Mouse (Mus musculus) CH12.LX (cell line): ENCODE data around the gene Rnase11. TPM values are rescaled to one million over a fixed set of nuclear protein-coding genes. Genes with fewer than 3 reads are reported as not detected.

Source experiments
- DNase-seq: peaks from one replicate; pipeline ENCODE4 v3.0.0-alpha.2; 2013; ENCODE audit errors: extremely low read depth
- H3K27ac ChIP-seq: 2 replicates; pipeline ENCODE4 v1.5.1; 2012; ENCODE audit warnings: low read depth, mild to moderate bottlenecking, control low read depth, moderate library complexity; ENCODE audit not compliant: insufficient read depth
- H3K27me3 ChIP-seq: replicated peaks from 2 replicates; pipeline ENCODE3; 2012; ENCODE audit warnings: inconsistent platforms
- H3K36me3 ChIP-seq, 2 experiments: replicated peaks in 1 of 2; 2 replicates each; pipeline versions ENCODE3 to v1.6.1; 2012; ENCODE audit warnings: inconsistent platforms in 1 of 2, low read length in 1 of 2, mild to moderate bottlenecking in 1 of 2, mixed read lengths in 1 of 2, moderate library complexity in 1 of 2; ENCODE audit not compliant: control insufficient read depth in 1 of 2, insufficient read depth in 1 of 2
- H3K4me1 ChIP-seq, 2 experiments: 2 replicates each; pipeline ENCODE4 v1.6.1; 2012; ENCODE audit warnings: inconsistent platforms in 1 of 2, moderate library complexity in 1 of 2; ENCODE audit not compliant: insufficient read depth in 2 of 2, control insufficient read depth in 1 of 2
- H3K4me2 ChIP-seq: 2 replicates; pipeline ENCODE4 v1.6.1; 2012; ENCODE audit warnings: low read depth, mild to moderate bottlenecking, control low read depth; ENCODE audit not compliant: poor library complexity, insufficient read depth, severe bottlenecking
- H3K4me3 ChIP-seq, 3 experiments: fragments of 150-350 bp in 1 of 3; sonication (generic) in 1 of 3; replicated peaks in 1 of 3; 2 replicates each; pipeline versions ENCODE3 to v1.5.1; 2011 to 2012; ENCODE audit warnings: low read depth in 2 of 3, low read length in 2 of 3, mild to moderate bottlenecking in 2 of 3, moderate library complexity in 2 of 3, control low read depth in 1 of 3, improper control_type of control experiment in 1 of 3, inconsistent platforms in 1 of 3, mixed read lengths in 1 of 3; ENCODE audit not compliant: poor library complexity in 1 of 3
- H3K79me2 ChIP-seq: replicated peaks from 2 replicates; pipeline ENCODE4 v1.6.1; 2012; ENCODE audit warnings: mild to moderate bottlenecking, moderate library complexity; ENCODE audit not compliant: control insufficient read depth, poor library complexity, insufficient read depth, severe bottlenecking; ENCODE audit errors: extremely low read depth
- H3K9ac ChIP-seq: 2 replicates; pipeline ENCODE4 v1.6.1; 2012; ENCODE audit warnings: low read depth, mild to moderate bottlenecking, control low read depth, moderate library complexity; ENCODE audit not compliant: insufficient read depth
- H3K9me3 ChIP-seq: replicated peaks from 2 replicates; pipeline ENCODE3; 2012; ENCODE audit warnings: low read length, inconsistent platforms, mixed read lengths
- BHLHE40 ChIP-seq: IDR thresholded peaks from 2 replicates; pipeline ENCODE4 v1.6.1; 2011; ENCODE audit warnings: mild to moderate bottlenecking, low read depth, low read length, improper control_type of control experiment
- CHD1 ChIP-seq: IDR thresholded peaks from 2 replicates; pipeline ENCODE4 v1.6.1; 2012; ENCODE audit warnings: low read depth, low read length, improper control_type of control experiment, inconsistent platforms
- CHD2 ChIP-seq: IDR thresholded peaks from 2 replicates; pipeline ENCODE4 v1.6.1; 2011; ENCODE audit warnings: low read length, improper control_type of control experiment
- CTCF ChIP-seq, 2 experiments: IDR thresholded peaks in 1 of 2; conservative IDR thresholded peaks in 1 of 2; 2 replicates each; pipeline ENCODE4 v1.5.1; 2011 to 2012; ENCODE audit warnings: low read depth in 2 of 2, low read length in 2 of 2, improper control_type of control experiment in 1 of 2, inconsistent platforms in 1 of 2, mild to moderate bottlenecking in 1 of 2, moderate library complexity in 1 of 2
- E2F4 ChIP-seq: IDR thresholded peaks from 2 replicates; pipeline ENCODE4 v1.6.1; 2011; ENCODE audit warnings: low read depth, low read length, improper control_type of control experiment; ENCODE audit not compliant: insufficient replicate concordance
- EP300 ChIP-seq: IDR thresholded peaks from 2 replicates; pipeline ENCODE4 v1.6.1; 2011; ENCODE audit warnings: low read length, improper control_type of control experiment
- ETS1 ChIP-seq: conservative IDR thresholded peaks from 2 replicates; pipeline ENCODE4 v1.6.1; 2012; ENCODE audit warnings: low read depth, mild to moderate bottlenecking, inconsistent platforms, low read length, improper control_type of control experiment, moderate library complexity
- GABPA ChIP-seq: IDR thresholded peaks from 2 replicates; pipeline ENCODE4 v1.6.1; 2012; ENCODE audit warnings: low read depth, low read length, improper control_type of control experiment, inconsistent platforms; ENCODE audit not compliant: insufficient replicate concordance
- HCFC1 ChIP-seq: IDR thresholded peaks from 2 replicates; pipeline ENCODE4 v1.6.1; 2012; ENCODE audit warnings: low read depth, mild to moderate bottlenecking, inconsistent platforms, low read length, improper control_type of control experiment
- IRF4 ChIP-seq: IDR thresholded peaks from 2 replicates; pipeline ENCODE4 v1.6.1; 2014; ENCODE audit warnings: low read depth, mild to moderate bottlenecking, inconsistent platforms, low read length, improper control_type of control experiment
- JUND ChIP-seq: conservative IDR thresholded peaks from 2 replicates; pipeline ENCODE4 v1.6.1; 2011; ENCODE audit warnings: low read depth, low read length, improper control_type of control experiment
- KAT2A ChIP-seq: IDR thresholded peaks from 2 replicates; pipeline ENCODE4 v1.6.1; 2012; ENCODE audit warnings: low read length, improper control_type of control experiment, inconsistent platforms; ENCODE audit not compliant: insufficient replicate concordance
- MAFK ChIP-seq: IDR thresholded peaks from 2 replicates; pipeline ENCODE4 v1.6.1; 2011; ENCODE audit warnings: low read length, improper control_type of control experiment; ENCODE audit not compliant: insufficient replicate concordance
- MAX ChIP-seq: IDR thresholded peaks from 2 replicates; pipeline ENCODE4 v1.6.1; 2011; ENCODE audit warnings: low read length, improper control_type of control experiment
- MEF2A ChIP-seq: IDR thresholded peaks from 2 replicates; pipeline ENCODE4 v1.6.1; 2014; ENCODE audit warnings: low read depth, mild to moderate bottlenecking, inconsistent platforms, low read length, improper control_type of control experiment, borderline replicate concordance
- MXI1 ChIP-seq: IDR thresholded peaks from 2 replicates; pipeline ENCODE4 v1.6.1; 2011; ENCODE audit warnings: mild to moderate bottlenecking, low read depth, low read length, improper control_type of control experiment
- MYC ChIP-seq: IDR thresholded peaks from 2 replicates; pipeline ENCODE4 v1.6.1; 2011; ENCODE audit warnings: low read depth, mild to moderate bottlenecking, improper control_type of control experiment, low read length
- NELFE ChIP-seq: IDR thresholded peaks from 2 replicates; pipeline ENCODE4 v1.6.1; 2011; ENCODE audit warnings: low read depth, low read length, improper control_type of control experiment
- POLR2A ChIP-seq: IDR thresholded peaks from 2 replicates; pipeline ENCODE4 v1.6.1; 2011; ENCODE audit warnings: low read depth, mild to moderate bottlenecking, improper control_type of control experiment, low read length
- POLR2AphosphoS2 ChIP-seq: IDR thresholded peaks from 2 replicates; pipeline ENCODE4 v1.6.1; 2011; ENCODE audit warnings: low read depth, low read length, improper control_type of control experiment
- RAD21 ChIP-seq: IDR thresholded peaks from 2 replicates; pipeline ENCODE4 v1.6.1; 2011; ENCODE audit warnings: low read depth, mild to moderate bottlenecking, low read length, improper control_type of control experiment, moderate library complexity
- RCOR1 ChIP-seq: conservative IDR thresholded peaks from 2 replicates; pipeline ENCODE4 v1.6.1; 2012; ENCODE audit warnings: low read depth, mild to moderate bottlenecking, inconsistent platforms, low read length, improper control_type of control experiment
- SIN3A ChIP-seq: IDR thresholded peaks from 2 replicates; pipeline ENCODE4 v1.6.1; 2012; ENCODE audit warnings: low read length, improper control_type of control experiment, inconsistent platforms
- SMC3 ChIP-seq: IDR thresholded peaks from 2 replicates; pipeline ENCODE4 v1.6.1; 2011; ENCODE audit warnings: low read depth, low read length, improper control_type of control experiment
- TCF12 ChIP-seq: IDR thresholded peaks from 2 replicates; pipeline ENCODE4 v1.6.1; 2014; ENCODE audit warnings: low read depth, mild to moderate bottlenecking, inconsistent platforms, low read length, improper control_type of control experiment
- UBTF ChIP-seq: IDR thresholded peaks from 2 replicates; pipeline ENCODE4 v1.6.1; 2012; ENCODE audit warnings: low read depth, mild to moderate bottlenecking, inconsistent platforms, low read length, improper control_type of control experiment, moderate library complexity
- USF1 ChIP-seq: IDR thresholded peaks from 2 replicates; pipeline ENCODE4 v1.6.1; 2014; ENCODE audit warnings: low read depth, mild to moderate bottlenecking, inconsistent platforms, low read length, improper control_type of control experiment
- USF2 ChIP-seq: conservative IDR thresholded peaks from 2 replicates; pipeline ENCODE4 v1.6.1; 2011; ENCODE audit warnings: low read depth, low read length, improper control_type of control experiment
- ZMIZ1 ChIP-seq: IDR thresholded peaks from 2 replicates; pipeline ENCODE4 v1.6.1; 2012; ENCODE audit warnings: low read depth, mild to moderate bottlenecking, inconsistent platforms, low read length, improper control_type of control experiment
- ZNF384 ChIP-seq: IDR thresholded peaks from 2 replicates; pipeline ENCODE4 v1.6.1; 2012; ENCODE audit warnings: low read depth, low read length, improper control_type of control experiment, inconsistent platforms
- dilution Hi-C: fragments of 300-500 bp; cut with MboI; formaldehyde crosslinking; loops from 2 replicates; pipeline ENCODE4 v1.14.3; 2020; ENCODE audit warnings: low sequenced_read_pairs; ENCODE audit not compliant: extremely low pct_unique_long_range_greater_than_20kb, extremely low pct_ligation_motif_present
- in situ Hi-C: fragments of 300-500 bp; cut with MboI; formaldehyde crosslinking; loops from 3 replicates; pipeline ENCODE4 v1.14.3; 2019; ENCODE audit warnings: low sequenced_read_pairs, low pct_ligation_motif_present, low pct_unique_long_range_greater_than_20kb, mixed read lengths
- polyA plus RNA-seq: library from polyadenylated mRNA; unstranded; fragments of >175 nt; gene quantifications from 2 replicates; pipeline ENCODE4 v1.2.1, GENCODE M21; 2012; ENCODE audit warnings: low read depth; ENCODE audit not compliant: insufficient read length
- total RNA-seq, 2 experiments: library from RNA; depleted of rRNA; stranded (reverse); fragments of 300-350 nt in 1 of 2; fragments of >200 nt in 1 of 2; gene quantifications; 2 replicates each; pipeline ENCODE4 v1.2.3; 2012 to 2014

Rnase11 gene
- total and polyA plus RNA-seq, 3 experiments = not detected

- TF ChIP-seq MEF2A (peak; percentile 56; the same call in 1 of the 2 replicates), SIN3A (no peak; the same call in none of the 2 replicates), CHD2 (no peak), EP300 (0 out of 2 replicates have a peak, but pooled peaks have one; percentile 6), GABPA (no peak), MAFK (no peak), CTCF (conservative IDR thresholded peaks at IDR 0.05 in 1 of 2, IDR thresholded peaks at IDR 0.05 in 1 of 2; ENCODE audit: low read depth in 2 of 2, low read length in 2 of 2) (no peak), ZMIZ1 (no peak), ZNF384 (peak; percentile 98), MXI1 (no peak)
- DNase-seq = no peak
- dilution Hi-C loops = no loop called here
- Histone ChIP-seq H3K36me3 (no peaks in the 10 kb centered on the region), H3K9ac (peak overlapping the region; percentile 71), H3K27ac (peak overlapping the region; percentile 88), H3K4me1 (peaks cover 3 to 28% of the 10 kb centered on the region in 2 experiments; a peak in 3 of 4 replicates), H3K4me3 (peak overlapping the region; percentile 66 to 94 (median 90)), H3K27me3 (no peaks in the 10 kb centered on the region), H3K4me2 (peak overlapping the region; percentile 32; the same call in 1 of the 2 replicates), H3K9me3 (no peaks in the 10 kb centered on the region), H3K79me2 (no peaks in the 10 kb centered on the region)
- in situ Hi-C loops = loop anchor here (10.0 kb wide), 1 partner anchor 65 kb away; no protein-coding TSS in a partner anchor
Observed at GRCm38 (mm10) chr14:51089674-51090076, 39.7 kb upstream of the Rnase11 start.

GRCm38 (mm10) chr14:51088970-51089673, 39.2 kb upstream of the Rnase11 start:
- Histone ChIP-seq H3K4me1 (peaks cover 2 to 28% of the 10 kb centered on the region in 2 experiments; a peak in 3 of 4 replicates), H3K9ac (peak overlapping the region; percentile 24), H3K36me3 (no peaks in the 10 kb centered on the region), H3K4me2 (peak overlapping the region; percentile 41), H3K27me3 (peaks cover 2% of the 10 kb centered on the region), H3K4me3 (peak overlapping the region; percentile 66 to 94 (median 90)), H3K79me2 (no peaks in the 10 kb centered on the region), H3K9me3 (no peaks in the 10 kb centered on the region), H3K27ac (peak overlapping the region; percentile 62)
- DNase-seq = peak; percentile 98
- dilution Hi-C loops = no loop called here
- in situ Hi-C loops = no loop called here
- TF ChIP-seq MXI1 (peak; percentile 69; the same call in 1 of the 2 replicates), MYC (peak; percentile 73; the same call in 1 of the 2 replicates), RCOR1 (peak; percentile 68; the same call in 1 of the 2 replicates), EP300 (no peak), SIN3A (no peak; the same call in none of the 2 replicates), CHD1 (no peak), ETS1 (no peak), TCF12 (0 out of 2 replicates have a peak, but pooled peaks have one; percentile 28), RAD21 (no peak), POLR2AphosphoS2 (no peak), HCFC1 (peak; percentile 45), UBTF (peak; percentile 78; the same call in 1 of the 2 replicates), MEF2A (no peak), USF2 (no peak), SMC3 (no peak), NELFE (no peak), JUND (no peak), KAT2A (peak; percentile 55; the same call in 1 of the 2 replicates), POLR2A (no peak), IRF4 (peak; percentile 60), MAX (peak; percentile 78), E2F4 (peak; percentile 76; the same call in 1 of the 2 replicates), USF1 (no peak), BHLHE40 (peak; percentile 43), ZMIZ1 (no peak), CTCF (conservative IDR thresholded peaks at IDR 0.05 in 1 of 2, IDR thresholded peaks at IDR 0.05 in 1 of 2; ENCODE audit: low read depth in 2 of 2, low read length in 2 of 2) (no peak)
